Mouse (Mus musculus) common myeloid progenitor, adult 5-6 weeks (primary cell): Measurements from ENCODE around the gene Enc1. TPM values are rescaled to one million over a fixed set of nuclear protein-coding genes. Genes with fewer than 3 reads are reported as not detected.

Source experiments
- ATAC-seq: replicated peaks from 2 replicates; pipeline ENCODE4 v1.8.0; 2016; ENCODE audit warnings: low read depth, mild to moderate bottlenecking, moderate TSS enrichment, inconsistent platforms; ENCODE audit not compliant: poor library complexity, severe bottlenecking
- total RNA-seq: library from RNA; stranded (forward); fragments of 200-1000, 187-1606 nt; gene quantifications from 2 replicates; pipeline ENCODE4 v1.2.3, GENCODE M21; 2017

Enc1 gene
- total RNA-seq, 1 experiment from 2014 or later, result 4.8 TPM

DNA sequence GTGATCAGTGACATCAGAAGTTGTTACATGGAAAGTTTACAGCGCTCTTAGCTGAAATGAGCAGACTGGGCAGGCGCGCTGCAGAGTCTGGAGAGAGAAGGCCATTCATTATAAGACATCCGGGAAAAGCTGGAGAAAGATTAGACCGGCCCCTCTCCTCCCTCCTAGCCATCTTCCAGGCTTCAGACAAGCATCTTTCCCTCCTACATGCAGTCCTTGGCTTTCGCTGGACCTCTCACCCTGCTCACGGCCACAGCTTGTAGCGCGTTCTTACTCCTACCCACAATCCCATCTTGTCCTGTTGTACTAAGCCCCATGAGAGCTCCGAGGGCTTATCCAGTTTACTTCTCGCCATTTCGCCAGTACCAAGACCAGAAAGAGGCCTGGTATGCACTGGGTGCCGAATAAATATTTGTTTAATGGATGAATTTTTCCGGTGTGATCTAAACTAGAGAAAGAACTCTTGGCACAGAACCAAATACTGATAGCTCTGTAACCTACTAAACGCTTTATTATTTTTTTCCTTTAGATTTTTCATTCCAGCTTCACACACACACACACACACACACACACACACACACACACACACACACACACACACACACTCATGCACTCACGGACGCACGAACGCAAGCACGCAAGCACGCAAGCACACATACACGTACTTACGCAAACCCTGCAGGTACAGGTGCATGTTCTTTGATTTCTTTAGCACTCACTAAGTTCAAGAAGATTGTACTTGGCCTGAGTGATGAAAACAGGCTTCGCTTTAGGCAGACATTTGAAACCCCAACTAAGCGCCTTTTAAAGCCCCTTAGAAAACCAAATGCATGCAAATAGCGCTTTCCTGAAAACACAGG is 41.4 kb downstream of the Enc1 start:
- ATAC-seq, result no peak

DNA sequence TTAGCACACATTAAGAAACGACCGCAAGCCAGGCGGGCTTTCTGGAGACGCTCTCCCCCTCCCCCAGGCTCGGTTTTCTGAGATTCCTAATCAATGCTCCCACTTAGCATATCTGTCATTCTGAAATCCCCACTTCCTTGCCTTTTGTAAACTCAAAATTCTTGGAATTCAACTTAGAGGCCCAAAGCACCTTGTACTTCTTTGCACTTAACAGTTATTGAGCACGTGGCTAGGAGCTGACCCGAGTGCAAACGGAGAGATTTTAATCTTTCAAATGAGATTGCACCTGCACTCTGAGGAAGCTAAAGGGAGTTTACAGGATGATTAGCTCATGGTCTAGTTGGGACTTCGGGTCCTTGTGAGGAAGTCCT is 42.0 kb downstream of the Enc1 start:
- no peak for ATAC-seq

DNA sequence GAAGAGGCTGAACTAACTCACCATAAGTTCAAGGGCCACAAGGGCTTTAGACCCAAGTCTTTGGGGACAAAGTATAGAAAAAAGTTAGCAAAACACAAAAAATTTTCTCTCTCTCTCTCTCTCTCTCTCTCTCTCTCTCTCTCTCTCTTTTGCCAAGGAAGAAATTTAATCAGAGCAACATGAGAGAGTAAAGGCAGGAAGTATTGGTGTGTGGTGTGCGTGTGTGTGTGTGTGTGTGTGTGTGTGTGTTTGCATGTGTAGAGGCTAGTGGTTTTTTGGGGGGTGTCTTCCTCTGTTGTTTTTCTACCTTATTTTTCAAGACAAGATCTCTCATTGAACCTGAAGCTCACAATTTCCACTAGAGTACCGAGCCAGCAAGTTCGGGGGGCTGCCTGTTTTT is 46.1 kb downstream of the Enc1 start:
- no peak for ATAC-seq

DNA sequence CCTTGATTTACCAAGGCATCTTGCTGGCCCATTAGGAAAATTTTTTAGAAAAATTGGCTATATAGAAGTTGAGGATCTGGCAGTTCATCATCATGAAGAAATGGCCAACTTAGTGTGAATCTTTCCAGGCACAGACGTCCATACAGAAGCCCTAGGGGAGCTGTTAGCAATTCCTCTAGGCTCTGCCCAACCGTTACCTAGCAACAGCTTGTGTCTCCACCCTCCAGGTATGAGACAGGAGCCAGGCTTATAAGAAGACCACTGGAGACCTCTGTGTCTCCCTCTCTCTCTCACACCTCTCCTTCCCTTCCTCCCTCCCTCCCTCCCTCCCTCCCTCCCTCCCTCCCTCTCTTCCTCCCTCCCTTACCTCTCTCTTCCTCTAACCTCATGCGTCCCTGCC is 49.8 kb downstream of the Enc1 start:
- no peak for ATAC-seq

- no peak for ATAC-seq
Observed at GRCm38 (mm10) chr13:97291354-97291753, 50.4 kb downstream of the Enc1 start.

GRCm38 (mm10) chr13:97292026-97292425 is 51.1 kb downstream of the Enc1 start:
- ATAC-seq, result no peak

DNA sequence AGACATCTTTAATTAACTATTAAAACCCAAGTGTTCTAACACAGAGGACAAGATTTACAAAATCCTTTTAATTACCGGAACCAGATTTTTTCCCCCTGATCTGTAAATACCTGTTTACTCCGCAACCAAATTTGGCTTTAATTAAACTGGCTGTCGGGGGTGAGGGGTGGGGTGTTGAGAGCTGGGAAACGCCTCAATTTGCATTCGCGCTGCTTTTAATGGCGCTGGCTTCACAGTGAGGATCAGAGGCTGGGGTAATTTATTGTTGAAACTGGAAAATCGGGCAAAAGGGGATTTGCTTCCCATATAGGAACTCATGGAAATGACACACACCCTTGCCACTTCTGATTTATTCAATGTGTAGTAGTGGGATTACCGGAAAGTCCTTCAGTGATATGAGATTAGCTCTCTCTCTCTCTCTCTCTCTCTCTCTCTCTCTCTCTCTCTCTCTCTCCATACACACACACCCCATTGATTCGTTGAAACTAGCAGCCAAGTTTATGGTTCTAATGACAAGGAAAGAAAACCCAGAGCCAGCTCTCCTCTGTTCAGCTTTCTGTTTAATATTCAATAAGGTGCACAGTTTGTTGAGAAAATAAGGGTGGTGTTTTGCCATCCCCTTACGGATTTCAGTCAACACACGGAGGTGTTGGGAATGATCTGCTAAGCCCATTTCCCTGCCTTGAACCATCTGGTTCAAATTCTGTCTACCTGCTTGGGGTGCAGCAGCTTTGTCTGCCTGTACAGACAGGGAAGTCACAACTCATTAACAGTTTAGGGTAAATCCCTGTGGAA is 51.7 kb downstream of the Enc1 start:
- no peak for ATAC-seq

- ATAC-seq, result peak; percentile 42; the same call in 1 of the 2 replicates
Observed at GRCm38 (mm10) chr13:97295101-97295852, 54.4 kb downstream of the Enc1 start.

- peak; percentile 68; the same call in 1 of the 2 replicates for ATAC-seq
Observed at GRCm38 (mm10) chr13:97295853-97296219, 54.9 kb downstream of the Enc1 start.

DNA sequence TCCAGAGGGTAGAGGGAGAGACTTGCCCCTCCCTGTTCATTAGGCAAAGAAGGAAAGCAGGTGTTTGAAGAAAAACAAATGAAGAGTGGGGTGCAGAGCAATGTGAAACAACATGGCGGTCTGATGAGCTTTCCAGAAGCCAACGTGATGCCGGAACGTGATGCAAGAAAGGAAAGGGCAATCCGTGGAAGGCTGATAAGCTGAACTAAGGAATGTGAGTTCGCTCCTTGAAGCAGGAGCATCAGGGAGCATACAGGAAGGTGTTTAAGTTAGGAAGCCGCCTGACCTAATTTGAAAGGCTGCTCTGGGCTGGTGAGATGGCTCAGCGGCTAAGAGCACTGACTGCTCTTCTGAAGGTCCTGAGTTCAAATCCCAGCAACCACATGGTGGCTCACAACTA is 55.4 kb downstream of the Enc1 start:
- no peak for ATAC-seq

DNA sequence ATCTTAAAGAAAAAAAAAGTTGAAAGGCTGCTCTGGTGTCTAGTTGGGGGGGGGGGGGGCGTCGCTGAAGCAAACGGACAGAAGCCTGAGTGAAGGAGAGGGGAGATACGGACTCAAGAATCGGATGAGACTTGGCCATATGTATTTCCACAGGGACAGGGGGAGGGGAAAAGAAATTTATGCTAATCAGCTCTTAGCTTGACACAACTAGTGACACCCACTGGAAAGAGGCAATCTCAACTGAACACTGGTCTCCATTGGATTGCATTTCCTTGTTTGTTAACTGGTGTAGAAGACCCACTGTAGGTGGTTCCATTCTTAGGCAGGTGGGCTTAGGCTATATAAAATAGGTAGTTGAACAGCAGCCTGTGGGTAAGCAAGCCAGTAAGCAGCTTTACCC is 55.9 kb downstream of the Enc1 start:
- no peak for ATAC-seq

DNA sequence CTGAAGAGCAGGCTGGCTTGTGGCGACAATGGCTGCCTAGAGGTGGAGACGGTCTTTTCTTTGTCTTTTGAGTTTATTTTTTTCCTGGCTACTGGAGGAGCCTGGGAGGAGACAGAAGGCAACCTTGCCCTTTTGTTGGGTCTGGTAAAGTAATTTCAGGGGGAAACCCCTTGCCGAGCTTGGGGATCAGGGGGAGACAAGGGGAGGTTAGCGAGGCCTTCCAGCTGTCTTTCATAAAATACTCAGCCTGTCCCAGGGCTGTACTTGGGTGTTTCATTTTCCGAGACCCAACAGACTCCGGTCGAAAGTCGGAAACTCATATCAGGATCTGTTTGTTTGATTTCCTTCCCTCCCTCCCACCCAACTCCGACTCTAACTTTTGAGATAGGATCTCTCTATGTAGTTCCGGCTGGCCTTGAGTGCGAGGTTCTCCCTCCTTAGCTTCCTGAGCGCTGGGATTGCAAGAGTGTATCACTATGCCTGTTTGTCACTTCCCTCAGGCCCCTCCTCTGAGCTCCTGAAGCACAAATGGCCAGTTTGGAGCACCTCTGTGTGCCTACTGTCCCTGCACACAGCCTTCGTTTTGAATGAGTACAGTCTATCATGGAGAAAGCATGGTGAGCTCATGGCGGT is 56.6 kb downstream of the Enc1 start:
- ATAC-seq, result no peak

DNA sequence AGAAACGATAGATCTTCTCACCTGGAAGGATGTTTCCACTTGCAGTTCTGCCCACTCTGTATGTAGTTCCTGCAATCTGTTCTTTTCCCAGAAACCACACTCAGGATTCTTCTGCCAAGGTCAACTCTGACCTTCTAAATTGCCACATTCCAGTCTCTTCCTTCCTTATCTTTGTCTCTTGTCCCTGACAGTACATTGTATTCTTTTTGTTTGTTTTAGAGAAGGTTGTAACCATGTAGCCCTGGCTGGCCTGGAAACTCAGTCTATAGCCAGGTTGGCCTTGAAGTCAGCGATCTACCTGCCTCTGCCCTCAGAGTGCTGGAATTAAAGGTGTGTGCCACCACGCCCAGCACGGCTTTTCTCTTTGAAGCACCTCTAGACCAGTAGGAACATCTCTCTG is 58.0 kb downstream of the Enc1 start:
- ATAC-seq, result no peak

- no peak for ATAC-seq
Observed at GRCm38 (mm10) chr13:97299877-97300873, 59.3 kb downstream of the Enc1 start.

Other genes starting within 250 kb of the Enc1 start
- gene 1700029F12Rik, start 206.7 kb upstream of the Enc1 start, total RNA-seq, result not detected in 2 replicates
- 1.7 and 1.8 TPM in 2 replicates for gene Fam169a, start 173.8 kb upstream of the Enc1 start, total RNA-seq
- gene Gm6169, start 141.9 kb upstream of the Enc1 start, total RNA-seq, result 1.4 and 2.0 TPM in 2 replicates
- gene Gfm2, start 103.2 kb upstream of the Enc1 start, total RNA-seq, result 25.8 and 29.2 TPM in 2 replicates
- gene Nsa2, start 103.2 kb upstream of the Enc1 start, total RNA-seq, result 369 and 425 TPM in 2 replicates
- 29.5 and 30.5 TPM in 2 replicates for gene Hexb, start 42.7 kb upstream of the Enc1 start, total RNA-seq